Mouse (Mus musculus): Measurements from ENCODE around the gene Gkn1. TPM values are rescaled to one million over a fixed set of nuclear protein-coding genes. Genes with fewer than 3 reads are reported as not detected.

Gkn1 gene
- polyA plus RNA-seq, 1 experiment = 0.17 TPM

DNA sequence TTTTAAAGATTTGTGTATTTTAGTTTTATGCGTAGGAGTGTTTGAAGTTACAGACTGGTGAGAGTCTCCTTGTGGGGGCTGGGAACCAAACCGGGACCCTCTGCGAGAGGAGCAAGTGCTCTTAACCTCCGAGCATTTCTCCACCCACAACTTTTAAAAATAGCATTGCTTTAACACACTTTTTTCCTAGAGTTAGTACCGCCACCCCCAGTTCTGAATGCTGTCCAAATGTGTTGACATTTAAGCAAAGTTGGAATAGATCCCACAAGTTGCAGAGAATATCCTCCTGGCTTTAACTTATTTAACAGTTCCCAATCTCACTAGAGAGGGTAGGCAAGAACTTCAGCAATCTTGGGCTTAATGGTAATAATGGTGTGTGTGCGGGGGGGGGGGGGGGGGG is 34.0 kb upstream of the Gkn1 start:
- H3K4me3 ChIP-seq (ENCODE audit: insufficient read depth, low read length) = peak overlapping the region; percentile 37; the same call in 1 of the 2 replicates
- TF ChIP-seq POLR2A (IDR thresholded peaks at IDR 0.05; ENCODE audit: extremely low read depth, insufficient read depth, low read length) (no peak), CTCF (IDR thresholded peaks at IDR 0.05; ENCODE audit: extremely low read depth, insufficient read depth, low read length) (no peak)

DNA sequence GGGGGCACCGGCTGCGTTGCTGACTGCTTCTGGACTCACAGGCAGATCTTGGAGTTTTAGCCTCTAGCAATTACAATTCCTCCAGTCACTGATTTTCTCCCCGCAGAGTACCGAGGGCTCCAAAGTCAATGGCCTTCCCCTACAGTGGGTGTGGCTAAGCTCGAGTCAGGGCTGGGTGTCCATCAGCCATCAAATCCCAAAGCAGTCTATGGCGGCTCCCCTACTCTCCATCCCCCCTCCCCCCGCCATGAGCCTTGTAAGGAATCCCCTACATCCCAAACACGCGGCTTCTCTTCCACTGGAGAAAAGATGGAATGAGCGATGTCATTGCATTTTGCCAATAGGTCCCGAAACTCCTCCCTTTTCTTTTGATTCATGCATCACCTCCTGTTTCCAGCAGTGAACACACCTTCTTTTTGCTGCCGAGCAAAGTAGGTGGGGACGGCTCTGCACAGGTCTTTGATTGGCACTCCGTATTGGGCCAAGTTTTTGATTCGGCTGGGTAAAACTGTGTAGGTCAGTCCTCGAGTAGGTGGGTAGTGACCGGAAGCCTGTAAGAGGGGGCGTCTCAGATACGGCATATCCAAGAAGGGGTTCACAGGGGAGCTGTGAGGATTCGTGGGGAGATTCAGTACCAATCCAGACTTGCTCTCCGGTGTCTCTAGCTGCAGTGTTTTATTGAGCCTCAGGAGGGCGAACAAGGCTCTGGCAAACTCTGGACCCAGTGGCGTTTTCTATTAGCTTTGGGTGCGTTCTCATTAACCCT is 33.4 kb upstream of the Gkn1 start:
- Histone ChIP-seq H3K4me3 (ENCODE audit: insufficient read depth, low read length) (peak overlapping the region; percentile 37), H3K27ac (ENCODE audit: insufficient read depth, low read length) (no peak overlapping the region), H3K4me1 (ENCODE audit: control insufficient read depth, insufficient read depth, low read length) (peaks cover 4% of the 10 kb centered on the region; the same call in 1 of the 2 replicates)
- TF ChIP-seq POLR2A (IDR thresholded peaks at IDR 0.05; ENCODE audit: extremely low read depth, insufficient read depth, low read length) = no peak
- TF ChIP-seq CTCF (IDR thresholded peaks at IDR 0.05; ENCODE audit: extremely low read depth, insufficient read depth, low read length) = peak; percentile 47

More for the DNA sequence above, 34.0 kb upstream of the Gkn1 start:
- no peak overlapping the region for H3K27ac ChIP-seq (ENCODE audit: insufficient read depth, low read length)
- peaks cover 4% of the 10 kb centered on the region; the same call in 1 of the 2 replicates for H3K4me1 ChIP-seq (ENCODE audit: control insufficient read depth, insufficient read depth, low read length)

GRCm38 (mm10) chr6:87373057-87373456 is 22.3 kb upstream of the Gkn1 start, which contains the start of gene Gkn2:
Gkn2 (plus strand) TSS chr6:87373357.
- no peak within 1 kb of the TSS for H3K4me3 ChIP-seq (ENCODE audit: insufficient read depth, low read length)
- H3K4me1 ChIP-seq (ENCODE audit: control insufficient read depth, insufficient read depth, low read length) = peaks cover 5% of the 10 kb centered on the region
- H3K27ac ChIP-seq (ENCODE audit: insufficient read depth, low read length) = no peak within 1 kb of the TSS
- no peak for TF ChIP-seq POLR2A (IDR thresholded peaks at IDR 0.05; ENCODE audit: extremely low read depth, insufficient read depth, low read length)

GRCm38 (mm10) chr6:87369223-87369622 is 18.5 kb upstream of the Gkn1 start:
- Histone ChIP-seq H3K27ac (ENCODE audit: insufficient read depth, low read length) (peak overlapping the region; percentile 7; the same call in 1 of the 2 replicates), H3K4me1 (ENCODE audit: control insufficient read depth, insufficient read depth, low read length) (peaks cover 5% of the 10 kb centered on the region), H3K4me3 (ENCODE audit: insufficient read depth, low read length) (no peak overlapping the region)
- TF ChIP-seq POLR2A (IDR thresholded peaks at IDR 0.05; ENCODE audit: extremely low read depth, insufficient read depth, low read length) (no peak), CTCF (IDR thresholded peaks at IDR 0.05; ENCODE audit: extremely low read depth, insufficient read depth, low read length) (no peak)

- TF ChIP-seq POLR2A (IDR thresholded peaks at IDR 0.05; ENCODE audit: extremely low read depth, insufficient read depth, low read length) (no peak), CTCF (IDR thresholded peaks at IDR 0.05; ENCODE audit: extremely low read depth, insufficient read depth, low read length) (no peak)
- no peaks in the 10 kb centered on the region for H3K4me1 ChIP-seq (ENCODE audit: control insufficient read depth, insufficient read depth, low read length)
- H3K4me3 ChIP-seq (ENCODE audit: insufficient read depth, low read length) = no peak overlapping the region
- no peak overlapping the region for H3K27ac ChIP-seq (ENCODE audit: insufficient read depth, low read length)
Measured at GRCm38 (mm10) chr6:87354441-87354840, 3.7 kb upstream of the Gkn1 start.

- Histone ChIP-seq H3K27ac (ENCODE audit: insufficient read depth, low read length) (no peak overlapping the region), H3K4me3 (ENCODE audit: insufficient read depth, low read length) (peak overlapping the region; percentile 66; the same call in 1 of the 2 replicates), H3K4me1 (ENCODE audit: control insufficient read depth, insufficient read depth, low read length) (peaks cover 3% of the 10 kb centered on the region; the same call in 1 of the 2 replicates)
- TF ChIP-seq CTCF (IDR thresholded peaks at IDR 0.05; ENCODE audit: extremely low read depth, insufficient read depth, low read length) (no peak), POLR2A (IDR thresholded peaks at IDR 0.05; ENCODE audit: extremely low read depth, insufficient read depth, low read length) (no peak)
Measured at GRCm38 (mm10) chr6:87335935-87336295, 14.8 kb downstream of the Gkn1 start.

DNA sequence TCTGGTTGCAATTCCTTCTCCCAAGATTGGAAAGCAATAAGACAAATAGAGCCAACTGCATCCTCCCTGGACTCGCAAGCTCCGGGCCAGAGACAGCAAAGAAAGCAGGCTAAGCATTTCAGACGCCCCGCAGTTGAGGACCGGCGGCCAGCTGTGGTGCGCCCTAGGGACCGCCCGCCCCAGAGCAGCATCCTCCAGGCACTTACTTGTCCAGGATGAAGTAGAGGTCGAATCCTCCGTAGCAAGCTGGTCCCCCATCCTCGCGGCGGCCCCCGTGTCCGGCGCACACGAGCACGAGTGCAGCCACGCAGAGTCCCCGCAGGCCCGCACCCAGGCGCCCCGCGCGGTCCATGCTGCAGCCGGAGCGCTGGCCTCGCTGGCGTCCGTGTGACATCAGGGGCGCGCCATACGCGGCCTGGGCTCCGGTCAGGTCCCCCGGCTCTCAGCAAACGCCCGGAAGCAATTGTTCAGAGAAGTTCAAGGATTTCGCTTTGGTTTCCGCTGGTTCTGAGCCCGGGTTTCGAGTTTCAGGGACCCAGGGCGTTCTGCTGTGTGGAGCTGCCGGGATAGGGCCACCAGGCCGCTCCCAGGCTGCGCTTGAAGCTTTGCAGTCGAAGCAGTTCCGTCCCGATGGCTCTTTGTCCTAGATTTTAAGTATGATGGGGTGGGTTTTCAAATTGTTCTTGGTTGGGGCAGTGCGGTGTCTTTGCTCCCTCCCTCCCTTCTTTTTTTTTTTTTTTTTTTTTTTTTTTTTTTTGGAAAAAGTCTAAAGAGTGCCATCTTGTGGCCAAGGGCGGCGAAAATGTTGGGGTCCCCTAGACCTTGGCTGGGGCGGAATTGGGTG is 15.4 kb downstream of the Gkn1 start, which contains the start of gene Antxr1:
Gene Antxr1, minus strand, starts transcription at position 731 of the 844 bp plus-strand sequence.
- peak within 1 kb of the TSS; percentile 86 for H3K27ac ChIP-seq (ENCODE audit: insufficient read depth, low read length)
- TF ChIP-seq POLR2A (IDR thresholded peaks at IDR 0.05; ENCODE audit: extremely low read depth, insufficient read depth, low read length) = no peak
- peak; percentile 35; the same call in 1 of the 2 replicates for TF ChIP-seq CTCF (IDR thresholded peaks at IDR 0.05; ENCODE audit: extremely low read depth, insufficient read depth, low read length)
- H3K4me1 ChIP-seq (ENCODE audit: control insufficient read depth, insufficient read depth, low read length) = peaks cover 3% of the 10 kb centered on the region; the same call in 1 of the 2 replicates
- H3K4me3 ChIP-seq (ENCODE audit: insufficient read depth, low read length) = peak within 1 kb of the TSS; percentile 66

GRCm38 (mm10) chr6:87334361-87335090 is 16.2 kb downstream of the Gkn1 start:
- H3K27ac ChIP-seq (ENCODE audit: insufficient read depth, low read length) = no peak overlapping the region
- peaks cover 3% of the 10 kb centered on the region; the same call in 1 of the 2 replicates for H3K4me1 ChIP-seq (ENCODE audit: control insufficient read depth, insufficient read depth, low read length)
- TF ChIP-seq CTCF (IDR thresholded peaks at IDR 0.05; ENCODE audit: extremely low read depth, insufficient read depth, low read length) (peak; percentile 11; the same call in 1 of the 2 replicates), POLR2A (IDR thresholded peaks at IDR 0.05; ENCODE audit: extremely low read depth, insufficient read depth, low read length) (0 out of 2 replicates have a peak, but pooled peaks have one; percentile 34)
- H3K4me3 ChIP-seq (ENCODE audit: insufficient read depth, low read length) = peak overlapping the region; percentile 66

- Histone ChIP-seq H3K4me1 (ENCODE audit: control insufficient read depth, insufficient read depth, low read length) (peaks cover 4% of the 10 kb centered on the region), H3K4me3 (ENCODE audit: insufficient read depth, low read length) (no peak overlapping the region; the same call in 1 of the 2 replicates), H3K27ac (ENCODE audit: insufficient read depth, low read length) (no peak overlapping the region)
- TF ChIP-seq POLR2A (IDR thresholded peaks at IDR 0.05; ENCODE audit: extremely low read depth, insufficient read depth, low read length) = no peak
Measured at GRCm38 (mm10) chr6:87332380-87332779, 18.4 kb downstream of the Gkn1 start.
